ENCODE assay signal across 8 mouse cellular contexts in the genomic region with DNA sequence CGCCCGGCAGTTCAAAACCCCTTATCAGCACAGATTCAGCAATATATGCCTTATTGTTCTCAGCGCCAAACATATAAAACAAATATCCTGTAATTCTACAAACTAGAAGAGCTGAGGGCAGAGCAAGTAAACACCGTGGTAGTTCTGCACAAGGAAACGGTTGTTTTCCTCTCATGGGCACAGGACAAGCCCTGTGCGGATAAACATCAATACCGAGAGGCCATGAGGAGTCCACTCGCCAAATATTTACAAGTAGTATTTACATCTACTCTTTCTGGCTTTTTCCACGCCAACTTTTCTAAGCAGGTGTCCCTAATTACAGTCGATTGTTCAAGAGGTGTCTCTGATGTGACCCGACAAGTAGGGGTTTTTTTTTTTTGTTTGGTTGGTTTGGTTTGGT. TPM values are rescaled to one million over a fixed set of nuclear protein-coding genes. Genes with fewer than 3 reads are reported as not detected.
A peak's percentile ranks its signal among the peaks of the same experiment; 100 is the strongest.
DNase-seq lines count a peak whose midpoint lies in the region; ATAC-seq and TF ChIP-seq lines count a peak whose summit lies in the region.

No protein-coding gene starts in this region.

- intact Hi-C loops in left cerebral cortex, postnatal 25 days (cut with DNase I), result loop anchor here (2.0 kb wide), 1 partner anchor 90 kb away; no protein-coding TSS in a partner anchor

- no peak for DNase-seq in testis, postnatal 10 days (ENCODE audit: low spot score)
- peak; percentile 34 for DNase-seq in hindbrain, embryonic 11.5 days (ENCODE audit: low spot score)
- DNase-seq in lung, embryonic 14.5 days, result peak; percentile 55
- no peak for DNase-seq in thymus, postnatal 4 days
- DNase-seq in left cerebral cortex, postnatal 25 days (ENCODE audit: low spot score in 2 of 2), result no peak
- no peak for DNase-seq in spleen, postnatal 36 days (ENCODE audit: low spot score in 2 of 2)

- H3K4me3 ChIP-seq in testis, adult 2 months (ENCODE audit: control insufficient read depth, low read depth, low read length), result peak overlapping the region; percentile 89
- peak overlapping the region; percentile 68 for H3K4me3 ChIP-seq in hindbrain, embryonic 11.5 days (ENCODE audit: low read depth, low read length)
- H3K4me3 ChIP-seq in lung, embryonic 14.5 days (ENCODE audit: low read depth, low read length), result peak overlapping the region; percentile 76
- H3K4me3 ChIP-seq in stomach, embryonic 15.5 days (replicated peaks), result peak overlapping the region; percentile 71

- ATAC-seq in hindbrain, embryonic 11.5 days (ENCODE audit: low FRiP score), result no peak
- ATAC-seq in lung, embryonic 14.5 days (ENCODE audit: insufficient read depth), result no peak
- ATAC-seq in stomach, embryonic 15.5 days (ENCODE audit: insufficient read depth, low FRiP score, low read depth), result no peak

- peak overlapping the region; percentile 77 for H3K4me2 ChIP-seq in hindbrain, embryonic 11.5 days (replicated peaks; ENCODE audit: low read depth, low read length)
- H3K4me2 ChIP-seq in lung, embryonic 14.5 days, result peak overlapping the region; percentile 73
- peak overlapping the region; percentile 85 for H3K4me2 ChIP-seq in stomach, embryonic 15.5 days

- H3K9ac ChIP-seq in hindbrain, embryonic 11.5 days (ENCODE audit: low read depth, low read length), result peak overlapping the region; percentile 77; the same call in 1 of the 2 replicates
- H3K9ac ChIP-seq in lung, embryonic 14.5 days, result peak overlapping the region; percentile 83
- H3K9ac ChIP-seq in stomach, embryonic 15.5 days, result peak overlapping the region; percentile 62

- no peaks in the 10 kb centered on the region for H3K9me3 ChIP-seq in hindbrain, embryonic 11.5 days (ENCODE audit: control insufficient read depth, low read length)
- no peaks in the 10 kb centered on the region for H3K9me3 ChIP-seq in lung, embryonic 14.5 days (ENCODE audit: low read depth, low read length)
- H3K9me3 ChIP-seq in stomach, embryonic 15.5 days, result no peaks in the 10 kb centered on the region

- peaks cover 3% of the 10 kb centered on the region; the same call in 1 of the 2 replicates for H3K4me1 ChIP-seq in testis, adult 2 months (ENCODE audit: control insufficient read depth, insufficient read depth, low read length)
- H3K4me1 ChIP-seq in hindbrain, embryonic 11.5 days (replicated peaks; ENCODE audit: control insufficient read depth, insufficient read depth, low read length), result no peaks in the 10 kb centered on the region
- H3K4me1 ChIP-seq in lung, embryonic 14.5 days (ENCODE audit: insufficient read depth), result peaks cover 11% of the 10 kb centered on the region
- no peaks in the 10 kb centered on the region for H3K4me1 ChIP-seq in stomach, embryonic 15.5 days

- no peaks in the 10 kb centered on the region for H3K27me3 ChIP-seq in testis, adult 2 months (ENCODE audit: control insufficient read depth, insufficient read depth, low read length)
- no peaks in the 10 kb centered on the region for H3K27me3 ChIP-seq in hindbrain, embryonic 11.5 days (ENCODE audit: control insufficient read depth, insufficient read depth, low read length)
- H3K27me3 ChIP-seq in lung, embryonic 14.5 days (ENCODE audit: insufficient read depth, low read length), result no peaks in the 10 kb centered on the region
- H3K27me3 ChIP-seq in stomach, embryonic 15.5 days (replicated peaks), result no peaks in the 10 kb centered on the region

- no peak for TF ChIP-seq POLR2A in testis, adult 2 months (IDR thresholded peaks at IDR 0.05; ENCODE audit: control insufficient read depth, low read depth, low read length)

- 3% methylated on average over 11 of the region's 11 CpGs for WGBS in hindbrain, embryonic 11.5 days
- 1% methylated on average over 11 of the region's 11 CpGs for WGBS in lung, embryonic 14.5 days
- 4% methylated on average over 11 of the region's 11 CpGs for WGBS in stomach, embryonic 15.5 days

- no peak overlapping the region for H3K27ac ChIP-seq in testis, adult 2 months (ENCODE audit: control insufficient read depth, insufficient read depth, low read depth, low read length)
- peak overlapping the region; percentile 93; the same call in 1 of the 2 replicates for H3K27ac ChIP-seq in hindbrain, embryonic 11.5 days (ENCODE audit: low read depth, low read length)
- peak overlapping the region; percentile 97 for H3K27ac ChIP-seq in lung, embryonic 14.5 days (ENCODE audit: low read depth)
- peak overlapping the region; percentile 98 for H3K27ac ChIP-seq in stomach, embryonic 15.5 days

- H3K36me3 ChIP-seq in testis, adult 2 months (ENCODE audit: control insufficient read depth, insufficient read depth, low read length), result no peaks in the 10 kb centered on the region
- H3K36me3 ChIP-seq in hindbrain, embryonic 11.5 days (ENCODE audit: control insufficient read depth, insufficient read depth, low read length), result no peaks in the 10 kb centered on the region
- H3K36me3 ChIP-seq in lung, embryonic 14.5 days (ENCODE audit: insufficient read depth), result no peaks in the 10 kb centered on the region
- no peaks in the 10 kb centered on the region for H3K36me3 ChIP-seq in stomach, embryonic 15.5 days

- no peak for TF ChIP-seq CTCF in testis, adult 2 months (IDR thresholded peaks at IDR 0.05; ENCODE audit: control insufficient read depth, insufficient read depth, insufficient replicate concordance, low read depth, low read length)
- no peak for TF ChIP-seq CTCF in lung, embryonic 14.5 days (IDR thresholded peaks at IDR 0.05; ENCODE audit: low read depth)

RNA-seq across cellular contexts. Expression of gene Sash1, which starts 0.7 kb away (rescaled TPM):
- polyA plus RNA-seq in testis, adult 2 months (2012; rRNA removed), result 2.7 and 2.8 TPM in 2 replicates
- 5.2 and 6.5 TPM in 2 replicates for polyA plus RNA-seq in hindbrain, embryonic 11.5 days (2014; fragmentation: Nextera tagmentation; extraction: Ambion mirVana)
- 4.2 and 6.4 TPM in 2 replicates for polyA plus RNA-seq in lung, embryonic 14.5 days (2014; fragmentation: Nextera tagmentation; extraction: Ambion mirVana)
- 5.4 and 5.5 TPM in 2 replicates for polyA plus RNA-seq in stomach, embryonic 15.5 days (2015; fragmentation: Nextera tagmentation; extraction: Ambion mirVana)
- 10 to 100 TPM; 50.2 to 50.5 TPM for total RNA-seq in left cerebral cortex, postnatal 25 days (2021)

Comparison
In these comparisons a context has a peak if more than half of its experiments do, and no peak if none do; other contexts are left out.
1. DNase-seq: peak in hindbrain, embryonic 11.5 days (single experiment) and lung, embryonic 14.5 days (single experiment); none in testis, postnatal 10 days (single experiment), thymus, postnatal 4 days (single experiment), left cerebral cortex, postnatal 25 days (0 of 2) and spleen, postnatal 36 days (0 of 2).
2. Peak in every context shown above with its lines, with median percentiles within 50 percentile points of each other: H3K4me3 ChIP-seq, H3K4me2 ChIP-seq and H3K9ac ChIP-seq.